Mouse (Mus musculus) liver, embryonic 14.5 days (tissue): ENCODE results near the gene Armc8. TPM values are rescaled to one million over a fixed set of nuclear protein-coding genes. Genes with fewer than 3 reads are reported as not detected.
A peak's percentile ranks its signal among the peaks of the same experiment; 100 is the strongest.

Experiments
- ATAC-seq: fragments of 200-750 bp; cut with Nextera tagmentation; 2 replicates; pipeline ENCODE4 v1.8.0; 2017; ENCODE audit warnings: moderate number of reproducible peaks, mild to moderate bottlenecking, moderate library complexity; ENCODE audit not compliant: insufficient read depth
- DNase-seq, 3 experiments: peaks; one replicate each; pipeline ENCODE4 v3.0.0-alpha.2; 2012 to 2013; ENCODE audit warnings: low read depth in 3 of 3, low spot score in 3 of 3
- H3K27ac ChIP-seq: fragments of 300-500 bp; sonication (generic); 2 replicates; pipeline ENCODE4 v1.5.1; 2014; ENCODE audit warnings: moderate library complexity, mild to moderate bottlenecking, control low read depth, inconsistent platforms
- H3K27me3 ChIP-seq: fragments of 300-500 bp; sonication (generic); 2 replicates; pipeline ENCODE4 v1.6.1; 2014; ENCODE audit warnings: mild to moderate bottlenecking, low read length, moderate library complexity; ENCODE audit not compliant: control insufficient read depth, insufficient read depth
- H3K36me3 ChIP-seq: fragments of 300-500 bp; sonication (generic); replicated peaks from 2 replicates; pipeline ENCODE4 v1.6.1; 2014; ENCODE audit warnings: low read depth; ENCODE audit not compliant: control insufficient read depth, insufficient read depth
- H3K4me1 ChIP-seq, 2 experiments: fragments of 200-500 bp in 1 of 2; fragments of 300-500 bp in 1 of 2; sonication (generic) in 1 of 2; replicated peaks; 2 replicates each; pipeline ENCODE4 v1.6.1; 2012 to 2014; ENCODE audit warnings: antibody characterized with exemption in 1 of 2, inconsistent platforms in 1 of 2, low read length in 1 of 2; ENCODE audit not compliant: control insufficient read depth in 2 of 2, insufficient read depth in 2 of 2
- H3K4me2 ChIP-seq: fragments of 300-500 bp; sonication (generic); 2 replicates; pipeline ENCODE4 v1.6.1; 2014; ENCODE audit warnings: low read depth, mild to moderate bottlenecking, control low read depth, moderate library complexity
- H3K4me3 ChIP-seq, 2 experiments: fragments of 200-500 bp in 1 of 2; fragments of 300-500 bp in 1 of 2; sonication (generic) in 1 of 2; 2 replicates each; pipeline ENCODE4 v1.5.1; 2012 to 2014; ENCODE audit warnings: low read depth in 2 of 2, low read length in 2 of 2, mild to moderate bottlenecking in 2 of 2, control low read depth in 1 of 2, inconsistent platforms in 1 of 2, moderate library complexity in 1 of 2; ENCODE audit not compliant: insufficient read depth in 1 of 2
- H3K9ac ChIP-seq: fragments of 300-500 bp; sonication (generic); replicated peaks from 2 replicates; pipeline ENCODE4 v1.6.1; 2014; ENCODE audit warnings: mild to moderate bottlenecking, control low read depth, moderate library complexity
- H3K9me3 ChIP-seq: fragments of 300-500 bp; sonication (generic); 2 replicates; pipeline ENCODE4 v1.6.1; 2016; ENCODE audit warnings: low read length, mixed read lengths; ENCODE audit not compliant: control insufficient read depth
- CTCF ChIP-seq: IDR thresholded peaks from 2 replicates; pipeline ENCODE4 v1.5.1; 2016; ENCODE audit warnings: antibody characterized with exemption, low read depth, control low read depth
- EP300 ChIP-seq: IDR thresholded peaks from 2 replicates; pipeline ENCODE4 v1.6.1; 2016; ENCODE audit warnings: antibody characterized with exemption, low read depth
- WGBS: fragments of 180-500 bp; shearing (Covaris S2); extraction: QIAGEN DNeasy Blood & Tissue Kit; methylation state at CpG from one replicate; pipeline ENCODE4 v1.1.7; 2014; ENCODE audit not compliant: insufficient replicate concordance; 5-methylcytosine and 5-hydroxymethylcytosine counted together
- polyA plus RNA-seq, 2 experiments: library from polyadenylated mRNA; depleted of rRNA in 1 of 2; stranded (reverse) in 1 of 2; unstranded in 1 of 2; fragments of >200 nt; fragmentation: Nextera tagmentation in 1 of 2; extraction: Ambion mirVana in 1 of 2; gene quantifications; 2 replicates each; pipeline versions ENCODE4 v1.2.1 to v1.2.3; 2012 to 2014

Armc8 gene
- polyA plus RNA-seq, 2 experiments: 6.8 to 7.6 TPM

DNA sequence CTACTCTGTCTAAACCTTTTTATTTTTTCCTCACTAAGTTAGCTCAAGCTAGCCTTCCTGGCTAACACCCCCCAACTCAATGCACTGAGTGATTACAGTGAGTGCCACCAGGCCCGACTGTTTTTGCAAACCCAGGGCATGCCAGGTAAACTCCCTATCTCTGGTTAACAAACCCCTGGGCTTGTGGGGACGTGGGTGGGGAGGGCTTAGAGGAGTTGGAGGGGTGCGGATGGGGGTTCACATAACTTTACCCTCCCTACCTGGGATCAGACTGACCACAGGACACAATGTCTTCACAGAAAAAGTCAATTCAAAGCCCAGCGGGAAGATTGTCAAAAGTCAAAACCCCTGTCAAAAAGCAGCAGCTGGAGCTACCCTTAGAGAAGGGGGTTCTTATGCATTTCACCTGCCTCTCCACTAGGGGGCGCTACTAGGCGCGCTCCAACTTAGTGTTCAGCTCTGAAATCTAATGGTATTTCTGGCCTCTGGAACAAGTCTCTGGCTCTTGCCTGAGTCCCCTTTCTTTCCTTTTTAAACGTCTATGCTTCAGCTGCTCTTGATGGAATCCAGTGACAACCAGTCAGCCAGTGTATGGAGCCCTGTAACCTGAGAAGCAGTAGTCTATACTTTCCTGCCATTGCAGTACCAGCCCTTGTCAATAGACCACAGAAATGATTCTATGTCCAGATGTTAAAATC is 19.0 kb upstream of the Armc8 start:
- WGBS: 18% methylated on average over 8 of the region's 8 CpGs

GRCm38 (mm10) chr9:99580655-99581054 is 12.0 kb upstream of the Armc8 start:
- peaks cover 4 to 9% of the 10 kb centered on the region in 2 experiments for H3K4me1 ChIP-seq
- no peak overlapping the region for H3K4me3 ChIP-seq
- H3K4me2 ChIP-seq: no peak overlapping the region
- no peak for ATAC-seq
- no peak overlapping the region for H3K27ac ChIP-seq
- peaks cover 38% of the 10 kb centered on the region for H3K36me3 ChIP-seq
- TF ChIP-seq EP300: no peak
- TF ChIP-seq CTCF: peak; percentile 72
- H3K27me3 ChIP-seq: no peaks in the 10 kb centered on the region
- H3K9me3 ChIP-seq: no peaks in the 10 kb centered on the region
- DNase-seq: no peak
- H3K9ac ChIP-seq: no peak overlapping the region
- WGBS: 52% methylated on average over 2 of the region's 2 CpGs

More for the DNA sequence above, 19.0 kb upstream of the Armc8 start:
- no peak overlapping the region for H3K4me3 ChIP-seq
- DNase-seq: peak in 1 of 3 experiments; percentile 20
- no peaks in the 10 kb centered on the region for H3K9me3 ChIP-seq
- ATAC-seq: no peak
- no peak overlapping the region for H3K27ac ChIP-seq
- no peak overlapping the region for H3K9ac ChIP-seq
- no peaks in the 10 kb centered on the region for H3K4me1 ChIP-seq
- H3K4me2 ChIP-seq: no peak overlapping the region
- TF ChIP-seq EP300 (no peak), CTCF (peak; percentile 92)
- H3K27me3 ChIP-seq: no peaks in the 10 kb centered on the region
- H3K36me3 ChIP-seq: peaks cover 18% of the 10 kb centered on the region

- H3K9ac ChIP-seq: peak within 1 kb of the TSS; percentile 91
- under 1% methylated on average over 57 of the region's 57 CpGs for WGBS
- peak; percentile 94 for ATAC-seq
- peak; percentile 81 for TF ChIP-seq EP300
- no peak for TF ChIP-seq CTCF
- peak within 1 kb of the TSS; percentile 66 to 95 for H3K4me3 ChIP-seq
- H3K27me3 ChIP-seq: no peaks in the 10 kb centered on the region
- peak within 1 kb of the TSS; percentile 73 for H3K4me2 ChIP-seq
- peaks cover 4 to 9% of the 10 kb centered on the region in 2 experiments for H3K4me1 ChIP-seq
- peak; percentile 81 to 86 (median 84) for DNase-seq
- H3K27ac ChIP-seq: peak within 1 kb of the TSS; percentile 38
- peaks cover 10% of the 10 kb centered on the region for H3K36me3 ChIP-seq
- H3K9me3 ChIP-seq: no peaks in the 10 kb centered on the region
Measured at GRCm38 (mm10) chr9:99575677-99576480, 7.2 kb upstream of the Armc8 start, which contains the start of gene Dbr1. Gene Dbr1, plus strand, starts transcription at chr9:99575799.

- Histone ChIP-seq H3K9ac (peak overlapping the region; percentile 87), H3K27ac (peak overlapping the region; percentile 88), H3K4me2 (peak overlapping the region; percentile 91), H3K27me3 (no peaks in the 10 kb centered on the region), H3K4me1 (peaks cover 6 to 7% of the 10 kb centered on the region in 2 experiments), H3K9me3 (no peaks in the 10 kb centered on the region), H3K4me3 (peak overlapping the region; percentile 86 to 91), H3K36me3 (no peaks in the 10 kb centered on the region)
- ATAC-seq (no peak), DNase-seq (no peak)
- TF ChIP-seq EP300 (no peak), CTCF (no peak)
- under 1% methylated on average over 9 of the region's 9 CpGs for WGBS
Measured at GRCm38 (mm10) chr9:99569071-99569397, 335 bp upstream of the Armc8 start.

DNA sequence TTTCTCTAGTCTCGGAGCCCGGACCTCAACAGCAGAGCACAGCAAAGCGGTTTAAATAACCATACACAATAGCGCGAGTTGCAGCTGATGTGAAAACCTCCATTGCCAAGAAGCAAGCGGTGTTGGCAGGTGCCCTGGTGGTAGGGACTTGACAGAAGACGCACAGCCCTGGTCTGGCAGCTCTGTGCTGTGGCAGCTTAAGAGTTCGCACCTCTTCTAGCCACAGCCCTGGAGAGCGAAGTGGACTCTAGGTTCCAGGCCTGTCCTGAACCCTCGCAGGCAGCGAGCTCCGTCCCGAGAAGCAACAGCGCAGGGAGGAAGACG is 714 bp downstream of the Armc8 start:
- peak overlapping the region; percentile 87 for H3K9ac ChIP-seq
- H3K36me3 ChIP-seq: no peaks in the 10 kb centered on the region
- under 1% methylated on average over 15 of the region's 15 CpGs for WGBS
- H3K9me3 ChIP-seq: no peaks in the 10 kb centered on the region
- no peak for ATAC-seq
- H3K4me3 ChIP-seq: peak overlapping the region; percentile 86 to 91
- DNase-seq: no peak
- peaks cover 7 to 8% of the 10 kb centered on the region in 2 experiments for H3K4me1 ChIP-seq
- no peaks in the 10 kb centered on the region for H3K27me3 ChIP-seq
- TF ChIP-seq EP300 (no peak), CTCF (peak; percentile 30; the same call in 1 of the 2 replicates)
- H3K27ac ChIP-seq: peak overlapping the region; percentile 88
- peak overlapping the region; percentile 91 for H3K4me2 ChIP-seq
